Mouse (Mus musculus) liver, embryonic 11.5 days (tissue): Measurements from ENCODE around the gene Msi2. TPM values are rescaled to one million over a fixed set of nuclear protein-coding genes. Genes with fewer than 3 reads are reported as not detected.

ENCODE experiments used
- ATAC-seq: fragments of 200-750 bp; cut with Nextera tagmentation; replicated peaks from 2 replicates; pipeline ENCODE4 v1.8.0; 2017; ENCODE audit warnings: moderate number of reproducible peaks, mild to moderate bottlenecking, moderate TSS enrichment, moderate library complexity; ENCODE audit not compliant: low FRiP score
- DNase-seq: peaks from one replicate; pipeline ENCODE4 v3.0.0-alpha.2; 2017; ENCODE audit warnings: low spot score
- H3K27ac ChIP-seq: fragments of 300-500 bp; sonication (generic); 2 replicates; pipeline ENCODE4 v1.5.1; 2014; ENCODE audit warnings: mild to moderate bottlenecking, low read depth, low read length, control low read depth
- H3K27me3 ChIP-seq: fragments of 300-500 bp; sonication (generic); replicated peaks from 2 replicates; pipeline ENCODE4 v1.6.1; 2014; ENCODE audit warnings: low read length, mixed read lengths; ENCODE audit not compliant: control insufficient read depth, insufficient read depth
- H3K36me3 ChIP-seq: fragments of 300-500 bp; sonication (generic); 2 replicates; pipeline ENCODE4 v1.6.1; 2014; ENCODE audit warnings: mild to moderate bottlenecking, low read length, moderate library complexity, mixed read lengths; ENCODE audit not compliant: control insufficient read depth, insufficient read depth
- H3K4me1 ChIP-seq: fragments of 300-500 bp; sonication (generic); replicated peaks from 2 replicates; pipeline ENCODE4 v1.6.1; 2014; ENCODE audit warnings: low read length, mixed read lengths; ENCODE audit not compliant: control insufficient read depth, insufficient read depth
- H3K4me2 ChIP-seq: fragments of 300-500 bp; sonication (generic); 2 replicates; pipeline ENCODE4 v1.6.1; 2014; ENCODE audit warnings: mild to moderate bottlenecking, control low read depth, moderate library complexity
- H3K4me3 ChIP-seq: fragments of 300-500 bp; sonication (generic); 2 replicates; pipeline ENCODE4 v1.5.1; 2014; ENCODE audit warnings: low read depth, low read length, control low read depth
- H3K9ac ChIP-seq: fragments of 300-500 bp; sonication (generic); 2 replicates; pipeline ENCODE4 v1.6.1; 2014; ENCODE audit warnings: low read depth, low read length, control low read depth
- H3K9me3 ChIP-seq: fragments of 300-500 bp; sonication (generic); 2 replicates; pipeline ENCODE4 v1.6.1; 2016; ENCODE audit warnings: low read length, inconsistent platforms, mixed read lengths; ENCODE audit not compliant: control insufficient read depth
- WGBS: fragments of 180-500 bp; shearing (Covaris S2); extraction: QIAGEN DNeasy Blood & Tissue Kit; methylation state at CpG from one replicate; pipeline ENCODE4 v1.1.7; 2014; 5-methylcytosine and 5-hydroxymethylcytosine counted together
- polyA plus RNA-seq: library from polyadenylated mRNA; unstranded; fragments of >200 nt; fragmentation: Nextera tagmentation; extraction: Ambion mirVana; gene quantifications from 2 replicates; pipeline ENCODE4 v1.2.1, GENCODE M21; 2014

The Msi2 gene
- polyA plus RNA-seq, 1 experiment from 2014 or later: 8.2 TPM

DNA sequence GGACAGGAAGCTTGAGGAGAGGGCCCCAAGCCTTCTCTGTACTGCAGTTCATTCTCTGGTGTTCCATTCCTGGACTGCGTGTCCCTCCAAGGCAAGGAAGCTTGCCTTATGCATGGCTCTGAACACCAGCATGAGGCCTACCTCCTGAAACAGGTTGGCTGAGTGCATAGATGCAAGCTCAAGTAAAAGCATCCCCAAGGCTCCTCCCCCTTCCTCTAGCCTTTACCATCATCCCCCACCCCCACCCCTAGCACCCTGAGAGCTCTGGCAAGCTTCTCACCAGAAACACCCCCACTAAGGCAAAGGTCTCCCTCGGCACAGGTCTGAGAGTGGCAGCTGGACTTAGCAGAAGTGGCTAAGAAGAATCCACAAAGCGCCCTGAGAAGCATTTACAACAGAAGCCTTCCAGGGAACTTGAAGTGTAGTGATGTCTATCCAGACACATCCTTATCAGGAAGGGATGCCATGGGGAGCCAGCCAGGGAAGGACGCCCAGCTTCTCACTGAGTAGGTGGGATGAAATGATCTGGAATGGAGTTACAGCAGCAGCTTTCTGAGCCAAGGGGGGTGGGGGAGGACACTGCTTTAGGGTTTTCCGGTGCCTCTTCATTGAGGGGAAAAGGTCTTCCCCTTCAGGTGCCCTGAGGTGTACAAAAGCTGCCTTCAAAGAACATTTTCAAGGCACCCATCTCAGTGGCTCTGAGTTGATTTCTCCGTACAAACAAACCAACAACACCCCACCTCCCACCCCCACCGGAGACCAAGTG, 141.9 kb downstream of the Msi2 start:
- 0 out of 2 replicates have a peak, but pooled peaks cover 3% of the 10 kb centered on the region for H3K36me3 ChIP-seq
- H3K9ac ChIP-seq: no peak overlapping the region
- H3K27me3 ChIP-seq: no peaks in the 10 kb centered on the region
- ATAC-seq (no peak), DNase-seq (no peak)
- no peaks in the 10 kb centered on the region for H3K9me3 ChIP-seq
- H3K27ac ChIP-seq: no peak overlapping the region
- no peak overlapping the region for H3K4me2 ChIP-seq
- H3K4me3 ChIP-seq: no peak overlapping the region
- H3K4me1 ChIP-seq: peaks cover 5% of the 10 kb centered on the region; the same call in 1 of the 2 replicates
- 67% methylated on average over 7 of the region's 7 CpGs for WGBS

DNA sequence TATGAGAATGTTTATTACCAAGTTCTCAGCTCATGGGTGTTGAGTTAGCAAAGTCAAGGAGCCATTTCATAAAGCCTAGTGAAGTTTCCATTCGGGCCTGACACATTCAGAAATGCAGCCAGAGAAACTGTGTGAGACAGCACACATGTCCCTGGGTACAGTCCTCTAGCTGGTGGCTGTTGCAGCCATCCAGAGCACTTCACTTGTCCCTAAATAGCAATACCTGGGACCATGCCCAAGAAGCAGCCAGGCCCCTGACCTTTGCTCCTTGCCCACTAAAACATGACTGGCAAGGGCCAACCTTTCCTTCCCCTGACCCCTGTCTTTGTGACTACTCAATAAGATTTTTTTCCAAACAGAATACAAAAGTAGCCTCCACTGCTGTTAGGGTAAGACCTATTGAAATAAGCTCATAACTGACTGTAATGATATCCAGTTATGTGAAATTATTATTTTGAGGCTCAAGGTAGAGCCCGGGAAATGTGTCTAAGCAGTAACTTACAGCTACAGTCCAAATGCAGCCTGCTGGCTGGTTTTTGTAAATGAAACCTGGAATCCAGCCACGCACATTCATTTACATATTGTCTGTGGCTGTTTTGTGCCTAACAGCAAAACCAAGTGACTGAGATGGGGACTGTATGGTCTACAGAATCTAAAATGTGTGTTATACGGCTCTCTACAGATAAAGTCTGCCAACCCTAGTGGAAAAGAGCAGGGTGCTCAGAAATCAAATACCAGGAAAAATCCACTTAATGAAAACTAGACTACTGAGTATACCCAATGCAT, 143.5 kb downstream of the Msi2 start:
- Histone ChIP-seq H3K4me3 (no peak overlapping the region), H3K36me3 (0 out of 2 replicates have a peak, but pooled peaks cover 3% of the 10 kb centered on the region), H3K4me2 (no peak overlapping the region), H3K27ac (no peak overlapping the region), H3K4me1 (peaks cover 5% of the 10 kb centered on the region; the same call in 1 of the 2 replicates), H3K27me3 (no peaks in the 10 kb centered on the region), H3K9me3 (no peaks in the 10 kb centered on the region), H3K9ac (no peak overlapping the region)
- WGBS: 92% methylated on average over 4 of the region's 4 CpGs
- no peak for DNase-seq
- no peak for ATAC-seq

- Histone ChIP-seq H3K36me3 (0 out of 2 replicates have a peak, but pooled peaks cover 3% of the 10 kb centered on the region), H3K4me3 (no peak overlapping the region), H3K9me3 (no peaks in the 10 kb centered on the region), H3K4me1 (peaks cover 5% of the 10 kb centered on the region; the same call in 1 of the 2 replicates), H3K27me3 (no peaks in the 10 kb centered on the region), H3K9ac (no peak overlapping the region), H3K4me2 (no peak overlapping the region), H3K27ac (no peak overlapping the region)
- WGBS: 84% methylated on average over 5 of the region's 5 CpGs
- DNase-seq (no peak), ATAC-seq (no peak)
Measured at GRCm38 (mm10) chr11:88573013-88573412, 145.3 kb downstream of the Msi2 start.

DNA sequence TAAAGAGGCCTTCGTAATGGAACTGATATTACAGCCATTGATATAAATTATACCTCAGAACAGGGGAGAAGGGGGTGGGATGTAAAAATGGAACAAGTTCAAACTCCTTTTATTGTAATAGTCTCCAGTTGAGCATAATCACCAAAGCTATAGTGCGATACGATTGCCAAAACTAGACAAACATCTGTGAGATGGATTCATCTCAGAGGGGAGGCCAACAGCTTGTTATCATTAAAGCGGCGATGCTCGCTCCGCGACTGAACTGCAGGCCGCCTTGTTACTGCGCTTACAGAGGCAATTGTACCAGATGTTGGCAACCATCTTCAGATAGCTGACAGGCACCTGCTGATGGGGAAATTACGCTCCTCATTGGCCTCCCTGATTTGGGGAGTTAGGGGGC, 145.9 kb downstream of the Msi2 start:
- DNase-seq: no peak
- H3K36me3 ChIP-seq: no peaks in the 10 kb centered on the region
- no peak overlapping the region for H3K4me2 ChIP-seq
- no peaks in the 10 kb centered on the region for H3K9me3 ChIP-seq
- WGBS: 85% methylated on average over 11 of the region's 11 CpGs
- H3K9ac ChIP-seq: no peak overlapping the region
- H3K27ac ChIP-seq: no peak overlapping the region
- no peak overlapping the region for H3K4me3 ChIP-seq
- H3K4me1 ChIP-seq: peaks cover 5% of the 10 kb centered on the region; the same call in 1 of the 2 replicates
- no peak for ATAC-seq
- no peaks in the 10 kb centered on the region for H3K27me3 ChIP-seq

DNA sequence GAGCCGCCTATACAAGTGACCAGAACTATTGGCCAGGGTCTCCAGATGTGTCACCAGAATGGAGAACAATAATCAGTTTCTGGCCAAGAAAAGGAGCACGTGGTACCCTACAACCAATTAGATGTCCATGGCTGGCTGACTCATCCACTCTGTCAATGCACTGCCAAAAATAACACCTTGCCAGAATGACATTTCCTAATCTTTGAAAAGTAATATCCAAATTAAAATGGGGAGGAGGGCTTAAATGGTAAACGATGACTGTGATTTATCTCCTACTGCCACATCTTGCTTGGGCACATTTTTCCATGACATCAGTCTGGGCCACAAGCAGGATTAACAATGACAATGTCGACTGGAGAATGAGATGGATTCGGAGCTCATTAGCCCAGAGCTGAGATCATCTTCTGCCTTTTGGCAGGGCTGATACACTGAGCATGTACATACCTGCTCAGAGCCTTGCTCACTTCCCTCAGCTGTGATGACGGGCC, 147.6 kb downstream of the Msi2 start:
- Histone ChIP-seq H3K4me3 (no peak overlapping the region), H3K4me2 (no peak overlapping the region), H3K9me3 (no peaks in the 10 kb centered on the region), H3K27ac (no peak overlapping the region), H3K27me3 (no peaks in the 10 kb centered on the region), H3K4me1 (no peaks in the 10 kb centered on the region), H3K9ac (no peak overlapping the region), H3K36me3 (no peaks in the 10 kb centered on the region)
- DNase-seq (no peak), ATAC-seq (no peak)
- WGBS: 82% methylated on average over 6 of the region's 6 CpGs

- Histone ChIP-seq H3K27me3 (no peaks in the 10 kb centered on the region), H3K9ac (no peak overlapping the region), H3K27ac (no peak overlapping the region), H3K4me3 (no peak overlapping the region), H3K9me3 (no peaks in the 10 kb centered on the region), H3K4me2 (no peak overlapping the region), H3K4me1 (no peaks in the 10 kb centered on the region), H3K36me3 (no peaks in the 10 kb centered on the region)
- no peak for ATAC-seq
- 80% methylated on average over 20 of the region's 20 CpGs for WGBS
- no peak for DNase-seq
Measured at GRCm38 (mm10) chr11:88566613-88567606, 151.4 kb downstream of the Msi2 start.

DNA sequence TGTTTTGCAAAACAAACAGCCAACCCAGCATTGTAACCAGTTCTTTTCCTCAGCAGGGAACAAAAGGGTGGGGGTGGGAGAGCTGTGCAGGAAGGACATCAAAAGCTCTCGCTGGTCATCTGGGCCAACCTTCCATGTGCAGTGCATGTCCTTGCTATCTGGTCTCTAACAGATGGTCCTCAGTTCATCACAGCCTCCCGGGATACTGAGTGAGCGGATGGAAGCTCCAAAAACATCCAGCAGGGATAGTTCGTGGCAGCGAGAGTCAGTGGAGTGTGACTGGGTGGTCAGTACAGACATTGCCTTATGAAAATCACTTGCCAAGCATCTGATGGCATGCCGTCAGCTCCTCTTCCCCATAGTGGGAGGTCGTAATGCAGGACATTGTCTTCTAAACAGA, 153.5 kb downstream of the Msi2 start:
- whole genome bisulfite sequencing: 80% methylated on average over 7 of the region's 7 CpGs
- no peak overlapping the region for H3K4me3 ChIP-seq
- no peak overlapping the region for H3K27ac ChIP-seq
- H3K9ac ChIP-seq: no peak overlapping the region
- no peaks in the 10 kb centered on the region for H3K36me3 ChIP-seq
- ATAC-seq (no peak), DNase-seq (no peak)
- H3K4me2 ChIP-seq: no peak overlapping the region
- no peaks in the 10 kb centered on the region for H3K27me3 ChIP-seq
- no peaks in the 10 kb centered on the region for H3K9me3 ChIP-seq
- H3K4me1 ChIP-seq: peaks cover 15% of the 10 kb centered on the region

- Histone ChIP-seq H3K4me2 (no peak overlapping the region), H3K36me3 (no peaks in the 10 kb centered on the region), H3K9me3 (no peaks in the 10 kb centered on the region), H3K27ac (no peak overlapping the region), H3K4me1 (peaks cover 19% of the 10 kb centered on the region), H3K27me3 (no peaks in the 10 kb centered on the region), H3K9ac (no peak overlapping the region), H3K4me3 (no peak overlapping the region)
- no peak for ATAC-seq
- 69% methylated on average over 5 of the region's 5 CpGs for WGBS
- no peak for DNase-seq
Measured at GRCm38 (mm10) chr11:88564363-88564762, 153.9 kb downstream of the Msi2 start.
